Mouse (Mus musculus) liver, adult 2 months (tissue): ENCODE measurements around the gene Olfr453. TPM values are rescaled to one million over a fixed set of nuclear protein-coding genes. Genes with fewer than 3 reads are reported as not detected.

Source experiments
- DNase-seq: peaks from one replicate; pipeline ENCODE4 v3.0.0-alpha.2; 2011; ENCODE audit warnings: low read depth, low spot score; ENCODE audit errors: extremely low read depth
- H3K27ac ChIP-seq: fragments of 200-500 bp; replicated peaks from 2 replicates; pipeline ENCODE4 v1.5.1; 2012; ENCODE audit warnings: low read depth, mild to moderate bottlenecking, control low read depth, inconsistent platforms, low read length; ENCODE audit not compliant: insufficient read depth
- H3K27me3 ChIP-seq: fragments of 200-500 bp; 2 replicates; pipeline ENCODE4 v1.6.1; 2012; ENCODE audit warnings: mild to moderate bottlenecking, moderate library complexity, low read length, inconsistent platforms; ENCODE audit not compliant: control insufficient read depth, insufficient read depth
- H3K36me3 ChIP-seq: fragments of 200-500 bp; 2 replicates; pipeline ENCODE4 v1.6.1; 2012; ENCODE audit warnings: low read length, inconsistent platforms; ENCODE audit not compliant: control insufficient read depth, insufficient read depth
- H3K4me1 ChIP-seq: fragments of 200-500 bp; 2 replicates; pipeline ENCODE4 v1.6.1; 2011; ENCODE audit warnings: low read length; ENCODE audit not compliant: control insufficient read depth, insufficient read depth
- H3K4me3 ChIP-seq: fragments of 200-500 bp; 2 replicates; pipeline ENCODE4 v1.5.1; 2011; ENCODE audit warnings: low read depth, mild to moderate bottlenecking, control low read depth, low read length, moderate library complexity; ENCODE audit not compliant: insufficient read depth
- H3K79me2 ChIP-seq: fragments of 200-500 bp; 2 replicates; pipeline ENCODE4 v1.6.1; 2012; ENCODE audit warnings: inconsistent platforms, mild to moderate bottlenecking, low read length, moderate library complexity; ENCODE audit not compliant: control insufficient read depth, insufficient read depth
- H3K9ac ChIP-seq: fragments of 200-500 bp; 2 replicates; pipeline ENCODE4 v1.6.1; 2012; ENCODE audit warnings: low read depth, mild to moderate bottlenecking, control low read depth, inconsistent platforms, low read length
- CTCF ChIP-seq: fragments of 200-500 bp; IDR thresholded peaks from 2 replicates; pipeline ENCODE4 v1.5.1; 2011; ENCODE audit warnings: low read depth, low read length, control low read depth
- POLR2A ChIP-seq: fragments of 200-500 bp; IDR thresholded peaks from 2 replicates; pipeline ENCODE4 v1.6.1; 2011; ENCODE audit warnings: low read length, control low read depth; ENCODE audit not compliant: insufficient read depth; ENCODE audit errors: extremely low read depth
- WGBS: fragments of 180-500 bp; shearing (Covaris S2); methylation state at CpG from one replicate; pipeline ENCODE4 v1.1.7; 2018; 5-methylcytosine and 5-hydroxymethylcytosine counted together
- polyA plus RNA-seq: library from polyadenylated mRNA; depleted of rRNA; stranded (reverse); fragments of >200 nt; gene quantifications from 2 replicates; pipeline ENCODE4 v1.2.3, GENCODE M21; 2012; rRNA removed
- total RNA-seq: library from RNA; depleted of rRNA; stranded (reverse); fragments of >200 nt; gene quantifications from 2 replicates; pipeline ENCODE4 v1.2.3, GENCODE M21; 2014; rRNA removed

Gene Olfr453
- total and polyA plus RNA-seq, 2 experiments, result not detected

- Histone ChIP-seq H3K27ac (no peak overlapping the region), H3K4me1 (no peaks in the 10 kb centered on the region), H3K27me3 (no peaks in the 10 kb centered on the region), H3K36me3 (no peaks in the 10 kb centered on the region), H3K79me2 (no peaks in the 10 kb centered on the region), H3K9ac (no peak overlapping the region), H3K4me3 (no peak overlapping the region)
- TF ChIP-seq POLR2A, result no peak
- no peak for TF ChIP-seq CTCF
- DNase-seq, result no peak
- WGBS, result 34% methylated on average over 4 of the region's 4 CpGs
These were observed 51.2 kb downstream of the Olfr453 start for GRCm38 (mm10) chr6:42790247-42790948.

GRCm38 (mm10) chr6:42790949-42791556 is 51.9 kb downstream of the Olfr453 start:
- Histone ChIP-seq H3K4me1 (no peaks in the 10 kb centered on the region), H3K27me3 (no peaks in the 10 kb centered on the region), H3K4me3 (no peak overlapping the region), H3K9ac (no peak overlapping the region), H3K36me3 (no peaks in the 10 kb centered on the region), H3K79me2 (no peaks in the 10 kb centered on the region), H3K27ac (no peak overlapping the region)
- TF ChIP-seq POLR2A, result no peak
- no peak for TF ChIP-seq CTCF
- WGBS, result 77% methylated on average over 9 of the region's 9 CpGs
- DNase-seq, result no peak

GRCm38 (mm10) chr6:42794982-42795381 is 55.8 kb downstream of the Olfr453 start:
- H3K27ac ChIP-seq, result no peak overlapping the region
- WGBS, result 88% methylated on average over 3 of the region's 3 CpGs
- no peaks in the 10 kb centered on the region for H3K79me2 ChIP-seq
- H3K4me3 ChIP-seq, result no peak overlapping the region
- no peak for DNase-seq
- no peak overlapping the region for H3K9ac ChIP-seq
- TF ChIP-seq POLR2A (no peak), CTCF (no peak)
- H3K27me3 ChIP-seq, result no peaks in the 10 kb centered on the region
- no peaks in the 10 kb centered on the region for H3K36me3 ChIP-seq
- H3K4me1 ChIP-seq, result no peaks in the 10 kb centered on the region

Other genes with a start within 250 kb of the Olfr453 start
- gene Olfr455, start 191.8 kb upstream of the Olfr453 start, total RNA-seq, result not detected in 2 replicates
- not detected in 2 replicates for gene Olfr455, start 191.8 kb upstream of the Olfr453 start, polyA plus RNA-seq
- not detected in 2 replicates for gene Tcaf3, start 141.7 kb upstream of the Olfr453 start, total RNA-seq
- gene Tcaf3, start 141.7 kb upstream of the Olfr453 start, polyA plus RNA-seq, result not detected in 2 replicates
- gene Tcaf2, start 94.1 kb upstream of the Olfr453 start, total RNA-seq, result 0.65 and 0.67 TPM in 2 replicates
- 0.10 and 0.18 TPM in 2 replicates for gene Tcaf2, start 94.1 kb upstream of the Olfr453 start, polyA plus RNA-seq
- gene Tcaf1, start 29.3 kb upstream of the Olfr453 start, total RNA-seq, result 2.5 and 3.2 TPM in 2 replicates
- gene Tcaf1, start 29.3 kb upstream of the Olfr453 start, polyA plus RNA-seq, result 1.2 and 1.6 TPM in 2 replicates
- gene Olfr38, start 17.0 kb downstream of the Olfr453 start, total RNA-seq, result not detected in 2 replicates
- not detected in 2 replicates for gene Olfr38, start 17.0 kb downstream of the Olfr453 start, polyA plus RNA-seq
- gene Olfr452, start 45.7 kb downstream of the Olfr453 start, total RNA-seq, result not detected in 2 replicates
- not detected in 2 replicates for gene Olfr452, start 45.7 kb downstream of the Olfr453 start, polyA plus RNA-seq
- not detected in 2 replicates for gene Olfr450, start 72.6 kb downstream of the Olfr453 start, total RNA-seq
- not detected in 2 replicates for gene Olfr450, start 72.6 kb downstream of the Olfr453 start, polyA plus RNA-seq
- not detected in 2 replicates for gene Olfr449, start 95.0 kb downstream of the Olfr453 start, total RNA-seq
- not detected in 2 replicates for gene Olfr449, start 95.0 kb downstream of the Olfr453 start, polyA plus RNA-seq
- gene Olfr448, start 151.1 kb downstream of the Olfr453 start, total RNA-seq, result not detected in 2 replicates
- gene Olfr448, start 151.1 kb downstream of the Olfr453 start, polyA plus RNA-seq, result not detected in 2 replicates
- gene Olfr447, start 169.5 kb downstream of the Olfr453 start, total RNA-seq, result not detected in 2 replicates
- gene Olfr447, start 169.5 kb downstream of the Olfr453 start, polyA plus RNA-seq, result not detected in 2 replicates
- not detected in 2 replicates for gene Olfr446, start 182.0 kb downstream of the Olfr453 start, total RNA-seq
- gene Olfr446, start 182.0 kb downstream of the Olfr453 start, polyA plus RNA-seq, result not detected in 2 replicates
- gene Olfr444, start 209.7 kb downstream of the Olfr453 start, total RNA-seq, result not detected in 2 replicates
- not detected in 2 replicates for gene Olfr444, start 209.7 kb downstream of the Olfr453 start, polyA plus RNA-seq